Mouse (Mus musculus): Measurements from ENCODE around the gene Fam19a1.

Gene Fam19a1

DNA sequence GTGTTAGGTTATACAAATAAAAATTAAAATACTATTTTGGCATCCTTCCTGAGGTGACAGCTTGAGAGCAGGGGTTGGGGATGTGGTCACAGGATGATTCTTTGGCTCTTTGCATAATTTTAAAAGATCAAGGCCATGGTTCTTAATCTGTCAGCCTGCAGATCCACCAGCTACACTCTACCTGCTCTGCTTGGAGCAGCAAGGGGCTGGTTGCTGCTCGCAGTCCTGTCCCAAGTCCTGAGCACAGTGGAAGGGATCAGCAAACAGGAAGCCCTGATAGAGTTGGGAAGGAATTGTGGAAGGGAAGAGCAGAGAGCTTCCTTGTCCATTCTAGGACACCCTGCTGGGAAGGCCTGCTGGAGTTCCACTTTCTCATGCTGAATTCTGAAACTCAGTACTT, 320.9 kb downstream of the Fam19a1 start:
- DNase-seq (ENCODE audit: low read depth, low spot score) = no peak

DNA sequence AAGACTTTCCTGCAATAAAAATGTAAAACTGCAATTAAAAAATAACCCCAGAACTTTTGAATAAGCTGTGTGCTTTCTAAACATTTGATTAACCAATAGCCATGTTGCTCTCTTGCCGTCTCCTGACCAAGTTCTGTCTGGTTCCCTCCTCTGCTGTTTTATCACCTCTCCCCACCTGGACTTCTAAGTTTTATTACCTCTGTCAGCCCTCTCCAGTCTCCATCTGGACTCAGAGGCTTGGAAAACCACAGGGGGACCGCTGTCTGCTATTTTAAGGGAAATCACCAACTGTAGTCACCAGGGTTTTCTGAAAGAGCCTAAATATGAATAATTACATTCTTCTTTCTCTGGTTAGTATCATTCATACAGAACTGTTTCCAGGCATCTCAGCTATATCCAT, 322.6 kb downstream of the Fam19a1 start:
- DNase-seq (ENCODE audit: low read depth, low spot score) = no peak

DNA sequence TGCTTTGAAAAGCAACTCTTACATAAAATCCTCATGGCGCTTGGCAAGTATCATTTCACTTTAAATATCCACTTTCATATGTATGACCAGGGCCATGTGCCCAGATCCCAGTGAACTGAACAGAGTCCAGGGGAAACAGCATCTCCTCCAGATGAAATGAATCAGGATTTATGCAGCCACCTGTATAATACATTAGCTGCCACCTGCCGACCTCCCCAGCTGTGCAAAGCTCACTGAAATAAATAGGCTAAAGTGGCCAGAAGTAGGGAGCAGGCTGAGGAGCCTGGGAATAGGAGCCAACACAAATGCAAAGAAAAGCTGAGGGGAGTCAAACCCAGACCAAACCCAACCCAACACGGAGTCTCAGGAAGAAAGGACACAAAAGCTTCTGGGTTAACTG, 324.9 kb downstream of the Fam19a1 start:
- no peak for DNase-seq (ENCODE audit: low read depth, low spot score)

DNA sequence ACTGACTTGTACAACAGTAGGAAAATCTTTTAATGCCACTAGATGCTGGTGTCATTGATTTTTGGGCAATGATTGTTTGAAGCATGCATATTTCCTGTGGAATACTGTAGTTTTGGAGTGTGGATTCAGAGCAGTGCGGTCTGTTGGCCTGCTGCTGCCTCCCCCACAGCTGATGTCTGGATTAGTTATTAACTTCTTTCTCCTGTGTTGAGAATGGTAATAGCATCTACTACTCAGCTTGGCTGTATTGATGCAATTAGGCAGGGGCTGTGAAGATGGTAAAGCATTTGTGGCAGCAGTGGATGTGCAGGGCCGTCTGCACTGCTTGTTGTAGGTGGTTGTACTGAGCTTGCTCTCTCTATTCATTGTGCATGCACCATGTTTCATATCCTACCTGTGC, 326.5 kb downstream of the Fam19a1 start:
- no peak for DNase-seq (ENCODE audit: low read depth, low spot score)

DNA sequence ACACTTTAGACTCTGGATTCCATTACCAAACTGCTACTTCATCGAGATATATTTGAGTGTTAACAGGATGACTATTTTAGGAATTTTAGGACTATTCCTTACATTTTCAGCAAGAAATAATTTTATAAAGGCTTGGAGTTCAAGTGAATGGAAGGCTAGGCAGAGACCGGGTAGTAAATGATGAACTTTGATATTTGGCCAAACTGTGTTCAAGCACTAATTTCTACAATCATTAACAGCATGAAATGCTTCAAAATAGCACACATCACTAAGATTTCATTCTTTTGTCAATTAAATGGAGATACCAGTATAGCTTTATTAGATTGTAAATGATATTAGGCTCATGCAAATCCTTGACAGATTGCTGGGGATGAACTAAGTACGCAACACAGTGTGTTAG, 329.0 kb downstream of the Fam19a1 start:
- DNase-seq (ENCODE audit: low read depth, low spot score) = no peak

DNA sequence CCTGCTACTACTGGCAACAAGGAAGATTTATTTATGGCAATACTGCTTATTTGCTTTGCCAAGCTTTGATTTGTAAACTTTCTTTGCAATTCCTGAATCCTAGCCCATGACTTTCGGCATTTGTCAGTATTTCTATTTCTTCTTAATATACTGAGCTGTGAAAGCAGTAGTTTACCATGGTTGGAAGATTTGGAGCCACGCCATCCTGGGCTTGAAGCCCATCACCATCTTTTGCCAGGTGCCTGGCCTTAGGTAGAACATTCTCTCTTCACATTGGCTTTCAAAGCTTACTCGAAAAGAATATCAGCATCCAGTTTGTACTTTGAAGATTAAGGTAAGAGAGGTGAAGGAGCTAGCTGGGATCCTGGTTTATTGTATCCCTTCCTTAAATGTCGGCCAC, 334.5 kb downstream of the Fam19a1 start:
- DNase-seq (ENCODE audit: low read depth, low spot score) = no peak

DNA sequence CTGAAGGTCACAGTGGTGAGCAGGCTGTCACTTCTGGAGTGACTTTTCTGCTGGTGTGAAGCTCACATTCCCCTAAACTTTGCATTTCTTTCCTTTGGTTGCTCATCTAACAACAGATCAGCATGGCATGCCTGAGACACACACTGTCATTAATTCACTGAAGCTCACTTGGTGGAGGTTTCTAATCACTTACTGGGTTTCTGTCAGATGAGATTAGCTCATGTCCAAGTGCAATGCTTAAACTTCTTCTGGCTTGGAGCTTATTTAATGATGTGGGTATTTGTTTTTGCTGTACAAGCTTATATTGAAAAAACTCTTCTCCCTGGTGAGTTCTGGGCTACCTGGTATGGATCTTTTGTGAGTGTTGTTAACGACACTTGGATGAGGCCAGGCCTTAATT, 343.3 kb downstream of the Fam19a1 start:
- no peak for DNase-seq (ENCODE audit: low read depth, low spot score)

DNA sequence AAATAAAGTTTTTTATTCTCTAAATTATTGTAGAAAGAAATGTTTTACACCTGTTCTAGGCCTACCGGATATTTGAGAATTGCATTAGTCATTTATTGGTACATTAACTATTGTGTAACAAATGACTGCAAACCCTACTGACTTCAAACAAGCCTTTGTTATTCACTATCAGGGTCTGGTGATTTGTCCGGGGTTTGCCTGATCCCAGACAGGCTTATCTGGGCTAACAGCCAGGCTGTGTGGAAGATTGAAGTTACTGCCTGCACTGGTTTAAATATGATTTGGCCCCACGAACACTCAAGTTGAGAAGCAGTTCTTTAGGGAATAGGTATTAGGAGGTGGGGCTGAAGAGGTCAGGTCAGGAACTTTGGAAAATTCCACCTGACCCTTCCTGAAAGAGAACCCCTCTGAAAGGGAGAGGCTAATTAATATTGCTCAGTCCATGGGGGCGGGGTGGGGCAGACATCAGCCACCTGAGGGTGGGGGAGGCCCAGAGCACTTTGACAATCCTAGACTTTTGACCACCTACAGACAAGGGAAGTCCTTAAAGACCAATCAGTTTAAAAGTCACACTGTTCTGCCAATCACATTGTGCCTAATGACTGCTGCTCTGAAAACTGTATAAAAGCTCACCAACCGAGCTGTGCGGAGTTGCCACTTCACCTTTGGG, 344.8 kb downstream of the Fam19a1 start:
- DNase-seq (ENCODE audit: low read depth, low spot score) = no peak

DNA sequence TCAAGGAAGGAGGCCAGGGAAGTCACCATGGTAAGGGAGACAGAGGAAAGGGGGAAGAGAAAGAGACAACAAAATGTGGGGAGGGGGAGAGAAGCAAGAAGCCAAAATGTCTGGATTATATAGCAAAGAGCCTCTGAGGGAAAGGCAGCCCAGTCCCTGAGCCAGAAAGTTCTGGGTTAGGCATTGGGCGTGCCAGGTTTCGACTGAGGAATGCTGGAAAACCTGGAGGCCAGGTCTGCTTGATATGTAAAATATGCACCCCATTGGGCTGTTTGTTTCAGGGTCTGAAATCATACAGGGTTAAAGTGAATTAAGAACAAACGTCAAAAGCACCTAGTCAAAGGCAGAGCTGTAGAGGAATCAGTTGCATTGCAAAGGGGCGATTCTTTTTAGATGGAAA, 346.1 kb downstream of the Fam19a1 start:
- no peak for DNase-seq (ENCODE audit: low read depth, low spot score)

DNA sequence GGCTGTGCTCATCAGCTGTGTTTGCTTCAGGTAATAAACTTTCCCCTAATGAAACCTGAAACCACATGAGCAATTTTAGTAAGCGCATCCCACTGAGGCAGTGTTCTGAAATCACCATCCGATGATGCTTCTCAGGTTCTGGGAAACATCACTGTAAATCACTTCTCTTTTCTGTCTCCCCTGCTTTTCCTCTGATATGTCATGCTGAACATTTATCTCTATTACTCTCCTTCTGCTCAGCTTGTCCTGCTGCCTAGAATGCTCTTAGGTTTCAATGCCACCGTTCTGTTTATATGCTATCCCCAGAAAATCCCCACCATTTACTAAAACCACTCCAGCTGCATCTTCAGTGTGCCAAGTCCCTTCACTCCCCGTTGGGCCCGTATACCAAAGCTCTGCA, 386.5 kb downstream of the Fam19a1 start:
- no peak for DNase-seq (ENCODE audit: low read depth, low spot score)

DNA sequence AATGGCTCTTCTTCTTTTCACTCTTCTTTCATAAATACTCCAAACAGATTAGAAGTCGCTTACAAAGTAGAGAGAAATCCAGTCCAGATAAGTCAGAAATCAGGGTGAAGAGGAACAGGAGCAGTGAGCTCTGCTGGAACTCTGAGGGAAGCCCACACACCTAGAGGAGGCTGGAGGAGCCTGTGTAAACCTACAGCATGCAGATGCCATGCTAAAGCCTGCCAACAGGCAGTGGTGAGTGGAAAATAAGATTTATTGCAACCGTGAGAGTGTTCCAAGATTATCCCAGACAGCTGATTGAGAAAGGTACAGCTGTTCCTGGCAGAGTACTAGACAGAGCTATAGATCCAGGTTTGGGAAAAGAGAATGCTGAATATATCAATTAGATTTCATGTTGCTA, 428.6 kb downstream of the Fam19a1 start:
- DNase-seq (ENCODE audit: low read depth, low spot score) = no peak

DNA sequence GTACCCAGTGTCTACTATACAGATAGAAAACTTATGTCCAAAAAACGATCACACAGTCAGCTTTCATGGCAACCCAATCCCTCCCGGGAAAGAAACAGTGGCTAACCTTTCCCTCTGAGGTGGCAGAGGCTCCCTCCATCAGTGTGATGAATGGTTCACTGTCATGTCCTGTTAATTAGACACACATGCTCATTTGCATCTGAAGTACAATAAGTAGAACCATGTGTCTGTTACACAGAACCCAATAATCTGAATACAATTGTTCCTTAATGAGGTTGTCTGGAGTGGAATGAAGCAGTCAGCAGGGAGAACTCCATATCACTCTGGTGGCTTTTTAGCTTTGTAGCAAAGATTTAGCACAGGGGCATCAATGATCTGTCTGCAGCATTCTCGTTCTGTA, 431.9 kb downstream of the Fam19a1 start:
- DNase-seq (ENCODE audit: low read depth, low spot score) = no peak

DNA sequence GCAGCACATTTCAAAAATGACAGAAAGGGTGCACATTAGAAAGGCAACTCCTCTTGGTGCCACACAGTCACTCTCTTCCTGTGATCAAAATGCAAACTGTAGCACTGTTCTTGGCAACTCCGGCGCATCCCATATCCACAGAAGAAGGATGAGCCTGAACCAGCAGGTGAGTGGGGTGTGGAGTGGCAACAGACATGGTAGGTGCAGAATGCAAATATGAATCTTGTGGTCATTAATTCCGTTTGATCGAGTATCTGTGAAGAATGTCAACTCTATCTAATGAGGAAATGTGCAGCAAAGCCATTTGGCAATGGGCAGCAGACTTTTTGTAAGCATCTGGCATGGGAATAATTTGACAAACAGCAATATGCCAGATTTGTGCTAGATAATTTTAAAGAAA, 437.5 kb downstream of the Fam19a1 start:
- no peak for DNase-seq (ENCODE audit: low read depth, low spot score)

DNA sequence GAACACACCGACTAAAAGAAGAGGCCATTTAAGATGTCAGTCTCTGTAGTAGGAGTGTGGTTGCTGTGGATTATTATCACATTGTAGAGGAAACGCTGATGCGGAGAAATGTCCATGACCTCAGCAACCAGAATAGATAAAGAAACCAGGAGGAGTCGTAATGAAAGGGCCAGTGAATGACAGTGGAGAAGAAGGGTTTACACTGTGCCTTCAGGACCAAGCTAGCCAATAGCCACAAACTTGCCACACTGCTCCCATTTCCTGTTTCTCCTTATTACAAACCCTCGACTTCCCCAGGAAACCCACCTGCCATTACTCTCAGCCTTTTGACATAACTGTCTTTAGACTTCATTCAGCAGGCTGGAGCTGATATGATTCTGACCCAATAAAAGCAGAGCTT, 465.7 kb downstream of the Fam19a1 start:
- no peak for DNase-seq (ENCODE audit: low read depth, low spot score)

DNA sequence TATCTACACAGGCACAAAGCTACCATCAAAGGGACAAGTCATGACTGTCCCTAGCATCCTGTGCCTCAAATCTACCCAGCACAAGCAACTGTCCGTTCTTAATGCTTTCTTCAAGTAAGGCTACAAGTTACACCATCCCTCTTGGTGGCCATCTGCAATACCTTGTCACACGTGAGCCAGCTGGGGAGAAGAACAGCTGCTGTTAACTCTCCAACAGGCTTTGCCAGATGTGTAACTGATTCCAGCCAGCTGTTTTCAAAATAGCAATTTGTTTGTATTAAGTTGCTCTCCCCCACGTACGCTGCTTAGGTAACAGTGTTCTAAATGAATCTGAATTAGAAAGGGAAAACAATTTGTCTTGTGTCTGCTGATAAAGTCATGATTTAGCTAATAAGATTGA, 467.8 kb downstream of the Fam19a1 start:
- no peak for DNase-seq (ENCODE audit: low read depth, low spot score)

DNA sequence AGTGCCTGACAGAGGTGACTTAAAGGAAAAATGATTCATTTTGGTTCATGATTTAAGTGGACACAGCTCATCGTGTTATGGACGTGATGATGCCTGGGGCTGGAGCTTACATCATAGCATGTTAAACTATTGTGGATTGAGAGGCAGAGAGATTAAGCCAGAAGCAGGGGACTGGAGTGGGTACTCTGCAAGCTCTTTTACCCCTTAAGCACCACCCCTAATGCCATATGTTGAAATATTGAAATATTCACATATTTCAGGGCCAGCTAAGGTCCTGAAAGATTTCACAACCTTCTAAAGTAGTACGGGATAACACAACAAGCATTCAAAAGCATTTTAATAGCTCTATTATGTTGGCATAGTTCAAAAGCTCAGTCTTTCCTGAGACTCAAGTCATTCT, 468.2 kb downstream of the Fam19a1 start:
- DNase-seq (ENCODE audit: low read depth, low spot score) = no peak

DNA sequence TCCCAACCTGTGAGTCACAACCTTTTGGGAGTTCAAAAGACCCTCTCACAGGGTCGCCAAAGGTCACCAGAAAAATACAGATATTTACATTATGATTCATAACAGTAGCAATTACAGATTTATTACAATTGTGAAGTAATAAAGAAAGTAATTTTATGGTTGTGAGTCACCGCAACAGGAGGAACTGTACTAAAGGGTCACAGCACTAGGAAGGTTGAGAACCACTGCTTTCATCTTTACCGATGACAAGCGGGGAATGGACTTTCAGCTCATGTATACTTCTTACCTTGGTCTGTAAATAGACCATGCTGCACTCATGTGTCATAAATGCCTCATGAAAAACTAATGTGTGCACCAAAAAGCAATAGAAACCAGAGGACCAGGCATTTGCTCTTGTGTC, 474.5 kb downstream of the Fam19a1 start:
- DNase-seq (ENCODE audit: low read depth, low spot score) = no peak

DNA sequence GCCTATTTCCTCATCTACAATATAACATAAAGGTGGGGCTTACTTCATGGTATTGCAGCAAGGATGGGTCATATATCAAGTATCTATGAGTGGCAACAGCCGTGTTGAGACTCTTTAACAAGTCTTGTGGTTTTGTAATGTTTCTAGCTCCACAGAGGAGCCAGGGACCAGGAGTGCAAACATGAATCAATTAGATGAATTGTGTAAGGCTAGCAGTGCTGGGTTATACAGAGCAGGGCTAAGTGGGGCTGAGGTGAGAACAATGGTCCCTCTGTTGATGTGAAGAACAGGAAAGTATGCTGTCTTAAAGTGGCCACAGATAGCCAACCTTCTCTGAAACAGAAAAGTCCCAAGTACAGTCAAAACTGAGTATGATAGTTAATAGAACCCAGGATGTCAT, 480.1 kb downstream of the Fam19a1 start:
- no peak for DNase-seq (ENCODE audit: low read depth, low spot score)

DNA sequence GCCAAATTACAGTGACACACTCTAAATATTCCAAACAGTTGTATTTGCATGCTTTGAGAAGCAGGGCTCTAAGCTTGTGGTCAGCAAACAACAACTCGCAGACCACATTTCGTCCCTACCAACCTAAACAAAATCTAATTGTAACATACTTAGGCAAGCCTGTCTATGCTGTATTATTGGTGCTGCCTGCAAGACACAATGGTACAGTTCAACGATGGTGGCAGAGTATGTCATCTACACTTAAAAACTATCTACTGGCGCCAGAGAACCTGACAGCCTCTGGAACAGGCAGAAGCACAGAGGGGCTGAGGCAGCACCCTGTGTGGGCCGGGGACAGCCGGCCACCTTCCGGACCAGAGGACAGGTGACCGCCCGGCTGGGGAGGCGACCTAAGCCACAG, 482.2 kb downstream of the Fam19a1 start:
- no peak for DNase-seq (ENCODE audit: low read depth, low spot score)

DNA sequence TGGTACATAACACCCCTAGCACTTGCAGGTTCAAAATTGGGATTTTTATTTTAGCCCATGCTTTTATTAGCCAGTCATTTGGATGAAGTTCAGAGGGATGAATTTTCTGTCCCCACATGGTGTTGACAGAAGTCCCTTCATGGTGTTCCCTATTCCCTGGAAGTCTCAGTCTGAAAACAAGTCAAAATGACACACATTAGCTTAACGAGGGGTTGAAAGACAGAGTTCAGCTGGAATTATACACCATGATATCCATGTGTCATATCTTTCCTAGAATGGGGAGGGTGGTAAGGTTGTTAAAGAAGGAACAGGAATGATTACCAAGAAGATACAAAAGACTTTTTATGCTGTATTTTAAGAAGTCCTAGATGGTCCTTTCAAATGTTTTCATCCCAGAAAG, 511.2 kb downstream of the Fam19a1 start:
- DNase-seq (ENCODE audit: low read depth, low spot score) = no peak

DNA sequence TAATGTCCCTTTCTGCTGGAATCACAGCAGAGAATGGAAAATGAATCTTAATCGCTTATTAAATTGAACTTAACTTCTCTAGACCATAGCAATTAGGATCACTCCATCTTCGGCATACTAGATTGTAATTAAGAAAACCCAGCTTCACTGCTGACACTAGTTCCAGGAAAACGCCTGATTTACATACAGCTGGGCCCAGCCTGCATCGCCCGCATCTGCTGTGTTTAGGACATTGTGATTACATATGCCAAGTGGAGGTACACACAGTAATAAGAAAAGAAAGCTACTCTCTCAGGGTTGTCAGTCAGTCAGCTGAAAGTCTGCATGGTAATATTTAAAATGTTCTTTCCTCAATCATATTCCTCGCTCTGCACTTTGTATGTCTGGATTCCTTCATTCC, 518.6 kb downstream of the Fam19a1 start:
- no peak for DNase-seq (ENCODE audit: low read depth, low spot score)

DNA sequence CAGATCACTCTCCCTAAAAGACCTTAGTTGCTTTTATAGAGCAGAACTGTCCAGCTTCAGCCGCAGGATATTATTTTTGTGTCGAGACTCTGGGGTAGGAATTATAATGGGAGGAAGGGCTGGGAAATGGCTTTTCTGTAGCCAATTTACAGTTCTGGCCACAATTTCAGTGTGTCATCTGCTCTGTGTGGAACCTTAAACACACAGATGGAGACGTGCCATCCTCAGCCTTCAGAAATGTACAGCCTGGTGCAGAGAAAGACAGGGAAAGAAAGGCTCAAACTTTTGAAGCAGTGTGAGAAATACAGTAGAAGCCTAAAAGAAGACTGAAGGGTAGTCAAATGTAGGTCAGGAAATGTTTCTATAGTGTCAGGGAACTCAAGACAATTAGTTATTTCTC, 519.3 kb downstream of the Fam19a1 start:
- DNase-seq (ENCODE audit: low read depth, low spot score) = no peak

DNA sequence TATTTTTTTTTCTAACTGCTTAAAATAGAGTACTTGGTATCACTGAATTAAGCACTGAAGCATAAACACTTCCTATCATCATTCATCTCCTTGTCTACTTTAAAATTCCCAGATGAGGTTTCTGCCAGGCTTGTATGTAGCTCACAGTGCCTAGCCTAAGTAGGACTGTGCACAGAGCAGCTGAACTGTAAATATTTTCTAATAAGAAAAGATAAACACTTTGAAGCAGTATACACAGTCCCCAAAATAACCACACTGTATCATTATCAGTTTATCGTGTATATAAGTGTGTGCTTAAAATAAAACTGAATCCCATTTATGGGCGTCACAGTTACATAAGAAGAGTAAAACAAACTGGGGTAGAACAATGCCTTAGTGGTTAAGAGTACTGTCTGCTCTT, 522.7 kb downstream of the Fam19a1 start:
- DNase-seq (ENCODE audit: low read depth, low spot score) = no peak

DNA sequence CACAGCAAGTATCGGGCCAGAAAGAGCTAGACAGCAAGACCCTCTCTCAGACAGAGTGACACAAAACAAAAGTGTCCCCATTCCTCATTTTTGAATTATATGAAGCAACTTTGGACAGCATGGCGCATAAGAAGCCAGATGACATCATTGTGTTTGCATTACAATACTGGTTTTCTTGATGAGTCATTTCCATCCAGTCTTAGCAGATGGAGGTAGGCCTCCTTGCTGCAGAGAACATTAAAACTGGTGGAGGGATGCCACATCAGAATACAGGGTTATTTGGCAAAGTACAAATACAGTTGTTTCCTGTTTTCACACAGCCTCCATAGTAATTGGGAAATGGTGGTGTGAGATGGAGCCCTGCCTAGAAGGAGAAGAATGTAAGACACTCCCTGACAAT, 535.8 kb downstream of the Fam19a1 start:
- DNase-seq (ENCODE audit: low read depth, low spot score) = no peak

Data from embryo, embryonic 11.5 days (tissue).